Mouse (Mus musculus): ENCODE data around the gene Gm26741.

DNA sequence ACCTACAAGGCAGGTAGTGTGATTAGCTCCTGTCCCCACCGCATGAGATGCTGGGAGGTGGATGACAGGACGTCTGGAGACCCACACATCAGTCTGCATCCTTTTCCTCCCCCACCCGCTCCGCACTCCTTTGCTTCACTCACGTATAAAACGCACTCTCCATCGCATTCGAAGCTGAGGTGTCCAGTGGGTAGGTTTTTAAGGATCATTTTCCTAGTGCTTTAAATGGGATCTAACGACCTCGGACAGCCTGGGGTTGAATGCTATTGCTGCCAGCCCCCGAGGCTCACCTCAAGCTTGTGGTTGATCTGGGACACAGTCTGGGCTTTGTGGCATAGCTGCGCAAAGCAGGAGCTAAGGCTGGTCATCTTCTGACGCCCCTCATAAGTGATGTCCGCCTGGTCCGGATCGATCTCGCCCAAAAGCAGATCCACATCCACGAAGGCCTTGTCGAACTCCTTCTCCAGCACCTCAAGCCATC lies 22.8 kb downstream of the Gm26741 start:
- TF ChIP-seq CTCF (IDR thresholded peaks at IDR 0.05; ENCODE audit: extremely low read depth, insufficient read length, insufficient replicate concordance, low read depth, low read length) (no peak), POLR2A (IDR thresholded peaks at IDR 0.05; ENCODE audit: low read depth, low read length) (no peak)

Measured in small intestine, adult 2 months (tissue).